Mouse (Mus musculus) MEL (cell line): ENCODE results near the gene Tulp1. TPM values are rescaled to one million over a fixed set of nuclear protein-coding genes. Genes with fewer than 3 reads are reported as not detected.

Experiments used
- DNase-seq: peaks from one replicate; pipeline ENCODE4 v3.0.0; 2011; ENCODE audit warnings: low read depth, low spot score
- H3K27ac ChIP-seq: 2 replicates; pipeline ENCODE4 v1.5.1; 2012; ENCODE audit warnings: low read depth, mild to moderate bottlenecking, control low read depth, low read length, moderate library complexity; ENCODE audit not compliant: control insufficient read depth
- H3K27me3 ChIP-seq, 2 experiments: fragments of 150-350 bp in 1 of 2; sonication (generic) in 1 of 2; 2 replicates each; pipeline ENCODE4 v1.6.1; 2012; ENCODE audit warnings: low read length in 2 of 2, mild to moderate bottlenecking in 2 of 2, improper control_type of control experiment in 1 of 2, moderate library complexity in 1 of 2; ENCODE audit not compliant: insufficient read depth in 2 of 2, control insufficient read depth in 1 of 2
- H3K36me3 ChIP-seq, 2 experiments: 2 replicates each; pipeline ENCODE4 v1.6.1; 2012 to 2014; ENCODE audit warnings: low read length in 2 of 2, improper control_type of control experiment in 1 of 2, inconsistent platforms in 1 of 2, mild to moderate bottlenecking in 1 of 2; ENCODE audit not compliant: insufficient read depth in 2 of 2, control insufficient read depth in 1 of 2
- H3K4me1 ChIP-seq, 2 experiments: fragments of 150-350 bp in 1 of 2; sonication (generic) in 1 of 2; 2 replicates each; pipeline ENCODE4 v1.6.1; 2012; ENCODE audit warnings: low read length in 2 of 2, improper control_type of control experiment in 1 of 2, mild to moderate bottlenecking in 1 of 2; ENCODE audit not compliant: insufficient read depth in 2 of 2, control insufficient read depth in 1 of 2
- H3K4me3 ChIP-seq, 2 experiments: fragments of 150-350 bp in 1 of 2; sonication (generic) in 1 of 2; 2 replicates each; pipeline ENCODE4 v1.5.1; 2012; ENCODE audit warnings: low read depth in 2 of 2, low read length in 2 of 2, mild to moderate bottlenecking in 2 of 2, moderate library complexity in 2 of 2, control low read depth in 1 of 2, improper control_type of control experiment in 1 of 2; ENCODE audit not compliant: control insufficient read depth in 1 of 2, insufficient read depth in 1 of 2
- H3K79me2 ChIP-seq: 2 replicates; pipeline ENCODE4 v1.6.1; 2012; ENCODE audit warnings: mild to moderate bottlenecking, low read length, moderate library complexity; ENCODE audit not compliant: control insufficient read depth, poor library complexity, insufficient read depth
- H3K9ac ChIP-seq: 2 replicates; pipeline ENCODE4 v1.6.1; 2012; ENCODE audit warnings: low read depth, mild to moderate bottlenecking, control low read depth, low read length, moderate library complexity; ENCODE audit not compliant: control insufficient read depth, poor library complexity, severe bottlenecking
- H3K9me3 ChIP-seq: fragments of 150-350 bp; sonication (generic); replicated peaks from 2 replicates; pipeline ENCODE4 v1.6.1; 2012; ENCODE audit warnings: mild to moderate bottlenecking, low read length, improper control_type of control experiment, moderate library complexity; ENCODE audit not compliant: insufficient read depth
- BHLHE40 ChIP-seq: IDR thresholded peaks from 2 replicates; pipeline ENCODE4 v1.6.1; 2012; ENCODE audit warnings: low read depth, mild to moderate bottlenecking, inconsistent platforms, low read length, improper control_type of control experiment, borderline replicate concordance
- CHD1 ChIP-seq: IDR thresholded peaks from 2 replicates; pipeline ENCODE4 v1.6.1; 2012; ENCODE audit warnings: low read depth, mild to moderate bottlenecking, inconsistent platforms, low read length, improper control_type of control experiment
- CHD2 ChIP-seq: IDR thresholded peaks from 2 replicates; pipeline ENCODE4 v1.6.1; 2011; ENCODE audit warnings: low read length, improper control_type of control experiment
- E2F4 ChIP-seq: IDR thresholded peaks from 2 replicates; pipeline ENCODE4 v1.6.1; 2011; ENCODE audit warnings: low read depth, low read length, improper control_type of control experiment, borderline replicate concordance
- ELF1 ChIP-seq: IDR thresholded peaks from 2 replicates; pipeline ENCODE4 v1.6.1; 2014; ENCODE audit warnings: low read depth, mild to moderate bottlenecking, inconsistent platforms, low read length, improper control_type of control experiment, moderate library complexity
- ETS1 ChIP-seq: IDR thresholded peaks from 2 replicates; pipeline ENCODE4 v1.6.1; 2012; ENCODE audit warnings: low read depth, mild to moderate bottlenecking, inconsistent platforms, low read length, improper control_type of control experiment, moderate library complexity
- GABPA ChIP-seq: IDR thresholded peaks from 2 replicates; pipeline ENCODE4 v1.6.1; 2012; ENCODE audit warnings: low read depth, mild to moderate bottlenecking, inconsistent platforms, low read length, improper control_type of control experiment, moderate library complexity
- HCFC1 ChIP-seq: IDR thresholded peaks from 2 replicates; pipeline ENCODE4 v1.6.1; 2012; ENCODE audit warnings: low read depth, mild to moderate bottlenecking, inconsistent platforms, low read length, improper control_type of control experiment, moderate library complexity
- JUND ChIP-seq: IDR thresholded peaks from 2 replicates; pipeline ENCODE4 v1.6.1; 2011; ENCODE audit warnings: low read depth, mild to moderate bottlenecking, improper control_type of control experiment, low read length
- MAFK ChIP-seq: IDR thresholded peaks from 2 replicates; pipeline ENCODE4 v1.6.1; 2011; ENCODE audit warnings: low read depth, mild to moderate bottlenecking, low read length, improper control_type of control experiment, borderline replicate concordance
- MAX ChIP-seq: IDR thresholded peaks from 2 replicates; pipeline ENCODE4 v1.6.1; 2011; ENCODE audit warnings: low read length, improper control_type of control experiment
- MEF2A ChIP-seq: IDR thresholded peaks from 2 replicates; pipeline ENCODE4 v1.6.1; 2014; ENCODE audit warnings: low read depth, mild to moderate bottlenecking, inconsistent platforms, low read length, improper control_type of control experiment; ENCODE audit not compliant: poor library complexity, insufficient replicate concordance, severe bottlenecking; ENCODE audit errors: extremely low read depth
- MXI1 ChIP-seq: IDR thresholded peaks from 2 replicates; pipeline ENCODE4 v1.6.1; 2011; ENCODE audit warnings: mild to moderate bottlenecking, low read depth, low read length, improper control_type of control experiment
- MYB ChIP-seq: IDR thresholded peaks from 2 replicates; pipeline ENCODE4 v1.6.1; 2011; ENCODE audit warnings: mild to moderate bottlenecking, low read depth, low read length, improper control_type of control experiment
- POLR2A ChIP-seq, 2 experiments: IDR thresholded peaks; 2 replicates each; pipeline ENCODE4 v1.6.1; 2011 to 2012; ENCODE audit warnings: low read length in 2 of 2, mild to moderate bottlenecking in 2 of 2, control low read depth in 1 of 2, improper control_type of control experiment in 1 of 2, low read depth in 1 of 2, moderate library complexity in 1 of 2; ENCODE audit not compliant: control insufficient read depth in 1 of 2, insufficient read depth in 1 of 2, poor library complexity in 1 of 2
- POLR2AphosphoS2 ChIP-seq: IDR thresholded peaks from 2 replicates; pipeline ENCODE4 v1.6.1; 2011; ENCODE audit warnings: low read length, improper control_type of control experiment
- RAD21 ChIP-seq: IDR thresholded peaks from 2 replicates; pipeline ENCODE4 v1.6.1; 2011; ENCODE audit warnings: mild to moderate bottlenecking, low read depth, low read length, improper control_type of control experiment
- SMC3 ChIP-seq: IDR thresholded peaks from 2 replicates; pipeline ENCODE4 v1.6.1; 2011; ENCODE audit warnings: low read depth, low read length, improper control_type of control experiment
- TAL1 ChIP-seq: IDR thresholded peaks from 2 replicates; pipeline ENCODE4 v1.6.1; 2012; ENCODE audit warnings: mild to moderate bottlenecking, inconsistent platforms, low read length, moderate library complexity, mixed read lengths
- TBP ChIP-seq: IDR thresholded peaks from 2 replicates; pipeline ENCODE4 v1.8.0; 2011; ENCODE audit warnings: low read depth, low read length, improper control_type of control experiment
- UBTF ChIP-seq: IDR thresholded peaks from 2 replicates; pipeline ENCODE4 v1.6.1; 2012; ENCODE audit warnings: low read depth, mild to moderate bottlenecking, inconsistent platforms, low read length, improper control_type of control experiment, moderate library complexity, borderline replicate concordance; ENCODE audit not compliant: insufficient read depth
- ZKSCAN1 ChIP-seq: IDR thresholded peaks from 2 replicates; pipeline ENCODE4 v1.6.1; 2012; ENCODE audit warnings: low read depth, mild to moderate bottlenecking, inconsistent platforms, low read length, improper control_type of control experiment, moderate library complexity
- polyA plus RNA-seq, 2 experiments: library from polyadenylated mRNA; stranded (reverse) in 1 of 2; unstranded in 1 of 2; fragments of >175 nt in 1 of 2; fragments of >200 nt in 1 of 2; gene quantifications; 2 replicates each; pipeline versions ENCODE4 v1.2.1 to v1.2.4; 2012; ENCODE audit warnings: low replicate concordance in 2 of 2, low read depth in 1 of 2; ENCODE audit not compliant: insufficient read length in 2 of 2, insufficient read depth in 1 of 2, missing spikeins in 1 of 2
- total RNA-seq: library from RNA; depleted of rRNA; stranded (reverse); fragments of 300-350 nt; gene quantifications from 2 replicates; pipeline ENCODE4 v1.2.3, GENCODE M21; 2012

The Tulp1 gene
- total and polyA plus RNA-seq, 3 experiments = 0.23 to 2.4 TPM; not detected in 1

- DNase-seq = no peak
- Histone ChIP-seq H3K9ac (no peak overlapping the region), H3K4me3 (no peak overlapping the region), H3K27ac (no peak overlapping the region), H3K27me3 (no peaks in the 10 kb centered on the region; a peak in 1 of 4 replicates), H3K4me1 (no peaks in the 10 kb centered on the region; a peak in 2 of 4 replicates)
- TF ChIP-seq BHLHE40 (no peak), JUND (no peak), UBTF (no peak), MAFK (no peak), CHD1 (no peak), CHD2 (no peak), ZKSCAN1 (no peak), ELF1 (no peak), MXI1 (no peak), HCFC1 (no peak), TAL1 (no peak), SMC3 (no peak), MAX (no peak), POLR2A (IDR thresholded peaks at IDR 0.05; ENCODE audit: control insufficient read depth in 1 of 2, insufficient read depth in 1 of 2, low read depth in 1 of 2, low read length in 2 of 2, poor library complexity in 1 of 2) (no peak), ETS1 (no peak), MYB (no peak), GABPA (no peak), POLR2AphosphoS2 (no peak)
- TF ChIP-seq, all 39 proteins: peak for 0
- Histone ChIP-seq H3K9me3 (no peaks in the 10 kb centered on the region), H3K36me3 (no peaks in the 10 kb centered on the region), H3K79me2 (no peaks in the 10 kb centered on the region; the same call in 1 of the 2 replicates)
Measured at GRCm38 (mm10) chr17:28355871-28356270, 9.2 kb downstream of the Tulp1 start.

GRCm38 (mm10) chr17:28352018-28352417 is 13.0 kb downstream of the Tulp1 start:
- H3K27ac ChIP-seq = no peak overlapping the region
- H3K9me3 ChIP-seq = no peaks in the 10 kb centered on the region
- H3K9ac ChIP-seq = no peak overlapping the region
- TF ChIP-seq CHD2 (no peak), ETS1 (no peak), CHD1 (no peak), RAD21 (no peak), TBP (no peak), TAL1 (peak; percentile 27; the same call in 1 of the 2 replicates), MEF2A (no peak), ZKSCAN1 (no peak), E2F4 (no peak)
- H3K27me3 ChIP-seq = no peaks in the 10 kb centered on the region; a peak in 1 of 4 replicates
- H3K36me3 ChIP-seq = no peaks in the 10 kb centered on the region
- H3K4me1 ChIP-seq = no peaks in the 10 kb centered on the region; a peak in 2 of 4 replicates
- no peak overlapping the region for H3K4me3 ChIP-seq
- no peaks in the 10 kb centered on the region; the same call in 1 of the 2 replicates for H3K79me2 ChIP-seq
- no peak for DNase-seq
